In genomic region chr19:8715868-8716766, GRCm38 (mm10) we compare ENCODE assay signal across 19 mouse cellular contexts. TPM values are rescaled to one million over a fixed set of nuclear protein-coding genes. Genes with fewer than 3 reads are reported as not detected.
A peak's percentile ranks its signal among the peaks of the same experiment; 100 is the strongest.
DNase-seq lines count a peak whose midpoint lies in the region; ATAC-seq and TF ChIP-seq lines count a peak whose summit lies in the region.
"Had no signal": no experiment of that assay in that cellular context is flagged by ENCODE, and none has a peak within 500 bp of the region (broad histone marks: within the 10 kb centered on the region; RNA-seq: fewer than 3 reads in every experiment).

No protein-coding gene starts in this region.

- no peak for ATAC-seq in intestine, embryonic 16.5 days
- no peak for ATAC-seq in intestine, embryonic 15.5 days
- peak; percentile 11; the same call in 1 of the 2 replicates for ATAC-seq in liver, embryonic 14.5 days (ENCODE audit: insufficient read depth)
- ATAC-seq: forebrain, embryonic 16.5 days; midbrain, embryonic 16.5 days; Patski had no signal

- TF ChIP-seq POLR2A in ES-Bruce4 (IDR thresholded peaks at IDR 0.05; ENCODE audit: insufficient read depth, low read length), result no peak
- TF ChIP-seq POLR2A in bone marrow, adult 2 months (IDR thresholded peaks at IDR 0.05; ENCODE audit: borderline replicate concordance, control insufficient read depth, low read depth, low read length), result no peak

- no peak overlapping the region for H3K9ac ChIP-seq in intestine, embryonic 16.5 days (ENCODE audit: low read depth, low read length)
- no peak overlapping the region for H3K9ac ChIP-seq in intestine, embryonic 15.5 days
- H3K9ac ChIP-seq in ES-Bruce4 (ENCODE audit: low read depth, poor library complexity, severe bottlenecking), result no peak overlapping the region
- peak overlapping the region; percentile 51 for H3K9ac ChIP-seq in liver, embryonic 14.5 days (replicated peaks)
- H3K9ac ChIP-seq: embryonic facial prominence, embryonic 15.5 days had no signal

- H3K36me3 ChIP-seq in intestine, embryonic 16.5 days (ENCODE audit: control insufficient read depth, insufficient read depth, low read length), result 0 out of 2 replicates have a peak, but pooled peaks cover 6% of the 10 kb centered on the region
- peaks cover 3% of the 10 kb centered on the region; the same call in 1 of the 2 replicates for H3K36me3 ChIP-seq in intestine, embryonic 15.5 days
- H3K36me3 ChIP-seq in ES-Bruce4 (ENCODE audit: control insufficient read depth, insufficient read depth, low read length, poor library complexity, severe bottlenecking), result peaks cover 11% of the 10 kb centered on the region
- peaks cover 17% of the 10 kb centered on the region for H3K36me3 ChIP-seq in liver, embryonic 14.5 days (replicated peaks; ENCODE audit: control insufficient read depth, insufficient read depth, low read depth)

- peak overlapping the region; percentile 14 for H3K27ac ChIP-seq in intestine, embryonic 16.5 days (ENCODE audit: low read length)
- no peak overlapping the region for H3K27ac ChIP-seq in intestine, embryonic 15.5 days
- H3K27ac ChIP-seq in ES-Bruce4 (ENCODE audit: insufficient read depth, low read length), result peak overlapping the region; percentile 92
- H3K27ac ChIP-seq in bone marrow, adult 2 months (ENCODE audit: control insufficient read depth, insufficient read depth, low read depth, low read length, poor library complexity), result peak overlapping the region; percentile 70
- peak overlapping the region; percentile 99 for H3K27ac ChIP-seq in liver, embryonic 14.5 days
- H3K27ac ChIP-seq: embryonic facial prominence, embryonic 15.5 days; macrophage had no signal

- H3K4me1 ChIP-seq in intestine, embryonic 16.5 days (ENCODE audit: control insufficient read depth, insufficient read depth, low read length), result peaks cover 18% of the 10 kb centered on the region
- peaks cover 14% of the 10 kb centered on the region for H3K4me1 ChIP-seq in intestine, embryonic 15.5 days (replicated peaks)
- no peaks in the 10 kb centered on the region for H3K4me1 ChIP-seq in ES-Bruce4 (ENCODE audit: control insufficient read depth, insufficient read depth, low read length)
- H3K4me1 ChIP-seq in bone marrow, adult 2 months (ENCODE audit: control insufficient read depth, insufficient read depth, low read length), result peaks cover 4% of the 10 kb centered on the region; the same call in 1 of the 2 replicates
- H3K4me1 ChIP-seq in liver, embryonic 14.5 days (replicated peaks; ENCODE audit: control insufficient read depth in 2 of 2, insufficient read depth in 2 of 2, low read length in 1 of 2), result peaks cover 40 to 44% of the 10 kb centered on the region in 2 experiments

- no peak for TF ChIP-seq EP300 in ES-Bruce4 (IDR thresholded peaks at IDR 0.05; ENCODE audit: insufficient read depth, low read depth, low read length)
- 0 out of 2 replicates have a peak, but pooled peaks have one; percentile 44 for TF ChIP-seq EP300 in liver, embryonic 14.5 days (IDR thresholded peaks at IDR 0.05; ENCODE audit: low read depth)

- no peaks in the 10 kb centered on the region for H3K27me3 ChIP-seq in intestine, embryonic 16.5 days (replicated peaks; ENCODE audit: control insufficient read depth, insufficient read depth, low read length)
- no peaks in the 10 kb centered on the region for H3K27me3 ChIP-seq in intestine, embryonic 15.5 days (replicated peaks)
- H3K27me3 ChIP-seq in ES-Bruce4 (ENCODE audit: control insufficient read depth, insufficient read depth, low read length, poor library complexity, severe bottlenecking), result no peaks in the 10 kb centered on the region
- no peaks in the 10 kb centered on the region for H3K27me3 ChIP-seq in liver, embryonic 14.5 days (ENCODE audit: control insufficient read depth, insufficient read depth, low read length)
- H3K27me3 ChIP-seq: embryonic facial prominence, embryonic 15.5 days; Patski had no signal

- H3K9me3 ChIP-seq in intestine, embryonic 16.5 days (ENCODE audit: control insufficient read depth, low read length), result no peaks in the 10 kb centered on the region
- no peaks in the 10 kb centered on the region for H3K9me3 ChIP-seq in intestine, embryonic 15.5 days
- H3K9me3 ChIP-seq in ES-Bruce4 (replicated peaks; ENCODE audit: control insufficient read depth, insufficient read depth, low read length, poor library complexity, severe bottlenecking), result no peaks in the 10 kb centered on the region
- H3K9me3 ChIP-seq in liver, embryonic 14.5 days (ENCODE audit: control insufficient read depth, low read length), result no peaks in the 10 kb centered on the region
- H3K9me3 ChIP-seq: embryonic facial prominence, embryonic 15.5 days had no signal

- WGBS in intestine, embryonic 16.5 days, result 77% methylated on average over 10 of the region's 10 CpGs
- WGBS in intestine, embryonic 15.5 days, result 78% methylated on average over 10 of the region's 10 CpGs
- 84% methylated on average over 10 of the region's 10 CpGs for WGBS in bone marrow, adult 2 months
- WGBS in liver, embryonic 14.5 days (ENCODE audit: insufficient replicate concordance), result 66% methylated on average over 10 of the region's 10 CpGs

- no peak overlapping the region for H3K4me2 ChIP-seq in intestine, embryonic 16.5 days (ENCODE audit: low read depth, low read length)
- H3K4me2 ChIP-seq in intestine, embryonic 15.5 days (replicated peaks), result no peak overlapping the region
- peak overlapping the region; percentile 98 for H3K4me2 ChIP-seq in liver, embryonic 14.5 days (ENCODE audit: low read depth)
- H3K4me2 ChIP-seq: embryonic facial prominence, embryonic 15.5 days had no signal

- peak in 1 of 3 experiments; percentile 56 for DNase-seq in liver, embryonic 14.5 days (ENCODE audit: low read depth in 3 of 3, low spot score in 3 of 3)
- no peak for DNase-seq in adrenal gland, postnatal 4 days (ENCODE audit: low spot score in 2 of 2)
- DNase-seq in layer of hippocampus, adult 9-10 months (ENCODE audit: low spot score), result no peak
- DNase-seq in frontal cortex, postnatal 36 days (ENCODE audit: low spot score in 2 of 2), result no peak
- DNase-seq: cerebellum, adult 8-10 months; gastrocnemius, adult 2 months; heart, adult 2 months; thymus, postnatal 36 days had no signal

- H3K4me3 ChIP-seq in intestine, embryonic 16.5 days (ENCODE audit: low read length), result no peak overlapping the region
- H3K4me3 ChIP-seq in intestine, embryonic 15.5 days (replicated peaks), result no peak overlapping the region
- H3K4me3 ChIP-seq in ES-Bruce4 (ENCODE audit: low read depth, low read length), result peak overlapping the region; percentile 33
- no peak overlapping the region for H3K4me3 ChIP-seq in bone marrow, adult 2 months (replicated peaks; ENCODE audit: control insufficient read depth, low read depth, low read length)
- H3K4me3 ChIP-seq in liver, embryonic 14.5 days (ENCODE audit: insufficient read depth in 1 of 2, low read depth in 2 of 2, low read length in 2 of 2), result peak overlapping the region in 1 of 2 experiments; percentile 20; a peak in 2 of 4 replicates
- H3K4me3 ChIP-seq: embryonic facial prominence, embryonic 15.5 days; gastrocnemius, adult 2 months; heart, adult 2 months had no signal

- no peak for TF ChIP-seq CTCF in ES-Bruce4 (IDR thresholded peaks at IDR 0.05; ENCODE audit: low read depth, low read length)
- no peak for TF ChIP-seq CTCF in bone marrow, adult 2 months (IDR thresholded peaks at IDR 0.05; ENCODE audit: control insufficient read depth, insufficient read depth, low read length)
- 0 out of 2 replicates have a peak, but pooled peaks have one; percentile 3 for TF ChIP-seq CTCF in liver, embryonic 14.5 days (IDR thresholded peaks at IDR 0.05; ENCODE audit: low read depth)

RNA-seq across cellular contexts. Expression of gene Slc3a2, which starts 7.1 kb away (rescaled TPM):
- 211 and 225 TPM in 2 replicates for polyA plus RNA-seq in intestine, embryonic 16.5 days (2015; fragmentation: Nextera tagmentation; extraction: Ambion mirVana)
- polyA plus RNA-seq in intestine, embryonic 15.5 days (2015; fragmentation: Nextera tagmentation; extraction: Ambion mirVana), result 161 and 163 TPM in 2 replicates
- 170 TPM in 2 replicates for polyA plus RNA-seq in ES-Bruce4 (2011; ENCODE audit: insufficient read depth, insufficient read length, low read depth, missing spikeins)
- polyA plus RNA-seq in bone marrow, adult 2 months (2011; ENCODE audit: insufficient read depth, insufficient read length, low replicate concordance, missing spikeins), result 58.4 and 65.7 TPM in 2 replicates
- 78.4 and 82.2 TPM in 2 replicates for polyA plus RNA-seq in liver, embryonic 14.5 days (2012; rRNA removed)
- polyA plus RNA-seq in liver, embryonic 14.5 days (2014; fragmentation: Nextera tagmentation; extraction: Ambion mirVana), result 88.5 and 89.1 TPM in 2 replicates
- total RNA-seq in adrenal gland, postnatal 4 days (2021), result 100 to 1,000 TPM; 161 to 174 TPM

RNA-seq across cellular contexts. Expression of gene Wdr74, which starts 19.5 kb away (rescaled TPM):
- 78.1 and 88.7 TPM in 2 replicates for polyA plus RNA-seq in intestine, embryonic 16.5 days (2015; fragmentation: Nextera tagmentation; extraction: Ambion mirVana)
- polyA plus RNA-seq in intestine, embryonic 15.5 days (2015; fragmentation: Nextera tagmentation; extraction: Ambion mirVana), result 77.3 and 88.5 TPM in 2 replicates
- polyA plus RNA-seq in ES-Bruce4 (2011; ENCODE audit: insufficient read depth, insufficient read length, low read depth, missing spikeins), result 81.1 and 97.0 TPM in 2 replicates
- polyA plus RNA-seq in bone marrow, adult 2 months (2011; ENCODE audit: insufficient read depth, insufficient read length, low replicate concordance, missing spikeins), result 40.8 and 121 TPM in 2 replicates
- polyA plus RNA-seq in liver, embryonic 14.5 days (2012; rRNA removed), result 27.7 and 34.1 TPM in 2 replicates
- polyA plus RNA-seq in liver, embryonic 14.5 days (2014; fragmentation: Nextera tagmentation; extraction: Ambion mirVana), result 51.6 and 57.6 TPM in 2 replicates
- 10 to 100 TPM; 64.2 to 64.3 TPM for total RNA-seq in adrenal gland, postnatal 4 days (2021)

RNA-seq across cellular contexts. Expression of gene 1700092M07Rik, which starts 24.4 kb away (rescaled TPM):
- polyA plus RNA-seq in intestine, embryonic 16.5 days (2015; fragmentation: Nextera tagmentation; extraction: Ambion mirVana), result 0.91 and 1.6 TPM in 2 replicates
- polyA plus RNA-seq in intestine, embryonic 15.5 days (2015; fragmentation: Nextera tagmentation; extraction: Ambion mirVana), result 1.8 TPM in 2 replicates
- 2.2 TPM in 1 of 2 replicates, not detected in the other for polyA plus RNA-seq in ES-Bruce4 (2011; ENCODE audit: insufficient read depth, insufficient read length, low read depth, missing spikeins)
- polyA plus RNA-seq in bone marrow, adult 2 months (2011; ENCODE audit: insufficient read depth, insufficient read length, low replicate concordance, missing spikeins), result 3.4 and 3.7 TPM in 2 replicates
- 0.65 and 0.78 TPM in 2 replicates for polyA plus RNA-seq in liver, embryonic 14.5 days (2012; rRNA removed)
- 0.34 and 0.63 TPM in 2 replicates for polyA plus RNA-seq in liver, embryonic 14.5 days (2014; fragmentation: Nextera tagmentation; extraction: Ambion mirVana)
- total RNA-seq in adrenal gland, postnatal 4 days (2021), result 1 to 10 TPM; 2.3 to 2.5 TPM
- total RNA-seq: gastrocnemius, adult 2 months; hematopoietic stem cell, adult 5-6 weeks had no signal
- polyA plus RNA-seq: liver, adult 2 months; macrophage had no signal

RNA-seq across cellular contexts. Expression of gene Stx5a, which starts 25.1 kb away (rescaled TPM):
- 120 and 124 TPM in 2 replicates for polyA plus RNA-seq in intestine, embryonic 16.5 days (2015; fragmentation: Nextera tagmentation; extraction: Ambion mirVana)
- polyA plus RNA-seq in intestine, embryonic 15.5 days (2015; fragmentation: Nextera tagmentation; extraction: Ambion mirVana), result 119 and 121 TPM in 2 replicates
- 45.6 and 47.1 TPM in 2 replicates for polyA plus RNA-seq in ES-Bruce4 (2011; ENCODE audit: insufficient read depth, insufficient read length, low read depth, missing spikeins)
- 62.1 and 83.9 TPM in 2 replicates for polyA plus RNA-seq in bone marrow, adult 2 months (2011; ENCODE audit: insufficient read depth, insufficient read length, low replicate concordance, missing spikeins)
- 29.9 and 32.0 TPM in 2 replicates for polyA plus RNA-seq in liver, embryonic 14.5 days (2012; rRNA removed)
- 36.7 and 36.9 TPM in 2 replicates for polyA plus RNA-seq in liver, embryonic 14.5 days (2014; fragmentation: Nextera tagmentation; extraction: Ambion mirVana)
- total RNA-seq in adrenal gland, postnatal 4 days (2021), result 100 to 1,000 TPM; 118 to 125 TPM

RNA-seq across cellular contexts. Expression of gene Nxf1, which starts 40.8 kb away (rescaled TPM):
- polyA plus RNA-seq in intestine, embryonic 16.5 days (2015; fragmentation: Nextera tagmentation; extraction: Ambion mirVana), result 133 and 137 TPM in 2 replicates
- polyA plus RNA-seq in intestine, embryonic 15.5 days (2015; fragmentation: Nextera tagmentation; extraction: Ambion mirVana), result 143 and 146 TPM in 2 replicates
- 122 and 200 TPM in 2 replicates for polyA plus RNA-seq in ES-Bruce4 (2011; ENCODE audit: insufficient read depth, insufficient read length, low read depth, missing spikeins)
- 488 and 589 TPM in 2 replicates for polyA plus RNA-seq in bone marrow, adult 2 months (2011; ENCODE audit: insufficient read depth, insufficient read length, low replicate concordance, missing spikeins)
- polyA plus RNA-seq in liver, embryonic 14.5 days (2012; rRNA removed), result 66.2 and 90.9 TPM in 2 replicates
- polyA plus RNA-seq in liver, embryonic 14.5 days (2014; fragmentation: Nextera tagmentation; extraction: Ambion mirVana), result 77.4 and 84.9 TPM in 2 replicates
- 100 to 1,000 TPM; 124 to 145 TPM for total RNA-seq in adrenal gland, postnatal 4 days (2021)
